Mouse (Mus musculus) liver, embryonic 16.5 days (tissue): ENCODE measurements around the gene Rtl4. TPM values are rescaled to one million over a fixed set of nuclear protein-coding genes. Genes with fewer than 3 reads are reported as not detected.

ENCODE experiments used
- ATAC-seq: fragments of 200-750 bp; cut with Nextera tagmentation; 2 replicates; pipeline ENCODE4 v1.8.0; 2017; ENCODE audit warnings: low read depth, mild to moderate bottlenecking, moderate number of reproducible peaks, moderate library complexity
- H3K27ac ChIP-seq: fragments of 300-500 bp; sonication (generic); 2 replicates; pipeline ENCODE4 v1.5.1; 2014; ENCODE audit warnings: mild to moderate bottlenecking, low read length
- H3K27me3 ChIP-seq: fragments of 300-500 bp; sonication (generic); 2 replicates; pipeline ENCODE4 v1.6.1; 2014; ENCODE audit warnings: low read depth, low read length, mixed read lengths; ENCODE audit not compliant: control insufficient read depth, insufficient read depth
- H3K36me3 ChIP-seq: fragments of 300-500 bp; sonication (generic); 2 replicates; pipeline ENCODE4 v1.6.1; 2014; ENCODE audit warnings: mild to moderate bottlenecking; ENCODE audit not compliant: control insufficient read depth, insufficient read depth
- H3K4me1 ChIP-seq: fragments of 300-500 bp; sonication (generic); 2 replicates; pipeline ENCODE4 v1.6.1; 2014; ENCODE audit warnings: low read depth, low read length, mixed read lengths; ENCODE audit not compliant: control insufficient read depth
- H3K4me2 ChIP-seq: fragments of 300-500 bp; sonication (generic); 2 replicates; pipeline ENCODE4 v1.6.1; 2014; ENCODE audit warnings: low read depth, low read length, mixed read lengths
- H3K4me3 ChIP-seq: fragments of 300-500 bp; sonication (generic); 2 replicates; pipeline ENCODE4 v1.5.1; 2014; ENCODE audit warnings: low read depth, mild to moderate bottlenecking, low read length
- H3K9ac ChIP-seq: fragments of 300-500 bp; sonication (generic); 2 replicates; pipeline ENCODE4 v1.6.1; 2014; ENCODE audit warnings: low read depth, low read length
- H3K9me3 ChIP-seq: fragments of 300-500 bp; sonication (generic); replicated peaks from 2 replicates; pipeline ENCODE4 v1.6.1; 2016; ENCODE audit warnings: low read length; ENCODE audit not compliant: control insufficient read depth
- whole genome bisulfite sequencing: fragments of 180-500 bp; shearing (Covaris S2); extraction: QIAGEN DNeasy Blood & Tissue Kit; methylation state at CpG from one replicate; pipeline ENCODE4 v1.1.7; 2014; ENCODE audit not compliant: insufficient replicate concordance; 5-methylcytosine and 5-hydroxymethylcytosine counted together
- microRNA counts: library from miRNA; unstranded; fragments of <30 nt; microRNA quantifications from one replicate; lab custom pipeline; 2016
- microRNA-seq: library from miRNA; unstranded; fragments of <30 nt; microRNA quantifications from one replicate; pipeline ENCODE4, GENCODE M21; 2016
- polyA plus RNA-seq: library from polyadenylated mRNA; unstranded; fragments of >200 nt; fragmentation: Nextera tagmentation; extraction: Ambion mirVana; gene quantifications from 2 replicates; pipeline ENCODE4 v1.2.1, GENCODE M21; 2015

Gene Rtl4
- polyA plus RNA-seq, 1 experiment from 2014 or later = 0.93 TPM

DNA sequence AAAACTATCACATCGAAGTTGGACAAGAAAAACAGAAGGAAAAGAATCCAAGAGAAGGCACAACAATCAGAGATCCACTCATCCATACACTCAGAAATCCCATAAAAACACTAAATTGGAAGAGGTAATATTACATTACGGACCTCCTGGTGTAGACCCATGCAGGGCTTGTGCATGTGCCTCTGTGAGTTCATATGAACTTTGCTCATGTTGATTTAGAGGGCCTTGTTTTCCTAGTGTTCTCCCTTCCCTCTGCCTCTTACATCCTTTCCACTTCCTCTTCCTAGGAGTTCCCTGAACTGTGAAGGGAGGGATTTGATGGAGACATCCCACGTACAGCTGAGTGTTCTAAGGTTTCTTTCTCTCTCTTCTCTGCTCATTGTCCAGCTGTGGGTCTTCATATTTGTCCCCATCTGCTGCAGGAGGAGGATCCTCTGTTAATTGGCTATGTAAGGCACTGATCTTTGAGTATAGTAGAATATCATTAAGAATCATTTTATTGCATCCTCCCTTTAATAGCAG lies 58.9 kb downstream of the Rtl4 start:
- no peaks in the 10 kb centered on the region for H3K9me3 ChIP-seq
- no peak overlapping the region for H3K27ac ChIP-seq
- WGBS = 51% methylated on average over 3 of the region's 3 CpGs
- no peaks in the 10 kb centered on the region for H3K36me3 ChIP-seq
- H3K4me1 ChIP-seq = no peaks in the 10 kb centered on the region
- H3K9ac ChIP-seq = no peak overlapping the region
- no peak overlapping the region for H3K4me2 ChIP-seq
- ATAC-seq = no peak
- no peaks in the 10 kb centered on the region for H3K27me3 ChIP-seq
- no peak overlapping the region for H3K4me3 ChIP-seq

DNA sequence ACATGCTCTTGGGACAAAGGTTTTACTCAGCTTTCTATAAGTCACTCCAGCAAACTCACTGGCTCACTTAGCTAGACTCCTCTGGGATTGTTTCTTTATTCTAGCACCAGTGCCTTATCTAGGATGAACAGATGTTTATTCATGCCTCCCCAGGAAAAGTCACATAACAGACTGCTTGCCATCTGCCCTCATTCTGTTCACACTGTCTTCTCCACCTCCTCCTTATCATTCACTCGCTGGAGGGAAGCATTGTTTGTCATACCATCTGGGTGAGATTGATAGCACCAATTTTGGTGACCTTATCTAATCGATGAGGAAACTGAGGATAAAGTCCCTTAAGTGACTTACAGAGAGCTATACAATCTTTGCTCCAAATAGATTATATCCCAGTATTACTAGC lies 298.3 kb downstream of the Rtl4 start:
- H3K27ac ChIP-seq = no peak overlapping the region
- H3K4me2 ChIP-seq = no peak overlapping the region
- no peaks in the 10 kb centered on the region for H3K27me3 ChIP-seq
- H3K9ac ChIP-seq = no peak overlapping the region
- 16% methylated on average over 2 of the region's 2 CpGs for WGBS
- H3K4me1 ChIP-seq = no peaks in the 10 kb centered on the region
- ATAC-seq = 0 out of 2 replicates have a peak, but pooled peaks have one; percentile 16
- H3K4me3 ChIP-seq = no peak overlapping the region
- H3K36me3 ChIP-seq = no peaks in the 10 kb centered on the region
- H3K9me3 ChIP-seq = no peaks in the 10 kb centered on the region

DNA sequence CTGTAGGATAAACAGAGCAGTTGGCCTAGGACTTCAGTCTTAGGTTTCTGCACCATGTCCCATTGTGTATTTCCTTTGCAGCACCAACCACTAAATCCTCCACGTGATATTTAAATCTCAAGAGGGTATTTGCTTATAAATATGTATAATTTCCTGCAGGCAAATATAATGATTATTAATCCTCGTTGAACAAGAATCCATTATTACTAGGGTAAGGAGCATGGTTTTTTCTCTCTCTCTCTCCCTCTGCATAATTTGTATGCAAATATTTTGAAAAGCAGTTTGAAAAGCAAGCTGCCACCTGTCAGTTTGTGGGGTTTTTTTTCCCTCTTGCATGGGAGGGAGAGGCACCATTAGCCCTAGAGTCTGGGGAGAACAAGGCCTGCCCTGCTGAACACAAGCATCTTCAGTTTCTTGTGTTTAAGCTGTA lies 376.8 kb downstream of the Rtl4 start:
- no peak for ATAC-seq
- no peak overlapping the region for H3K9ac ChIP-seq
- H3K4me1 ChIP-seq = no peaks in the 10 kb centered on the region
- H3K27ac ChIP-seq = no peak overlapping the region
- H3K9me3 ChIP-seq = no peaks in the 10 kb centered on the region
- H3K4me2 ChIP-seq = no peak overlapping the region
- no peak overlapping the region for H3K4me3 ChIP-seq
- H3K36me3 ChIP-seq = no peaks in the 10 kb centered on the region
- WGBS = 50% methylated on average over 2 of the region's 2 CpGs
- H3K27me3 ChIP-seq = no peaks in the 10 kb centered on the region

DNA sequence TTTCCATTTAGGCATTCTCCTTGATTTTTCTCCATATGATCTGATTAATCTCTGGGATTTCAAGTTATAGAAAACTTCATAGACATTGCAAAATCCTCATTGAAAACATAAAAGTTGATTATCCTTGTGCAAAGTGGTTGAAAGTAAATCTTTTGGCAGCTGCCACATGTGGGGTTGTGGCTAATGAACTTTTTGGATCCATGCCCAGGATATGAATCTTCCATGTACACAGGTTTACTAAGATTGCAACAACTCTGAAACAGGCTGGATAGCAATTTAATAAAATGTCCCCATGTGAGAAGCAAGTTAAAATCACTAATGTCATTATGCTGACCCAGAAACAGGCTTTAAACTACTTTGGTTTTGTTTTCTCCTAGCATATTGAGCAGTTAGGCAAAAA lies 401.1 kb downstream of the Rtl4 start:
- H3K27me3 ChIP-seq = no peaks in the 10 kb centered on the region
- H3K4me3 ChIP-seq = no peak overlapping the region
- no peak overlapping the region for H3K4me2 ChIP-seq
- H3K9me3 ChIP-seq = no peaks in the 10 kb centered on the region
- no peaks in the 10 kb centered on the region for H3K36me3 ChIP-seq
- H3K4me1 ChIP-seq = no peaks in the 10 kb centered on the region
- H3K27ac ChIP-seq = no peak overlapping the region
- ATAC-seq = no peak
- no peak overlapping the region for H3K9ac ChIP-seq

DNA sequence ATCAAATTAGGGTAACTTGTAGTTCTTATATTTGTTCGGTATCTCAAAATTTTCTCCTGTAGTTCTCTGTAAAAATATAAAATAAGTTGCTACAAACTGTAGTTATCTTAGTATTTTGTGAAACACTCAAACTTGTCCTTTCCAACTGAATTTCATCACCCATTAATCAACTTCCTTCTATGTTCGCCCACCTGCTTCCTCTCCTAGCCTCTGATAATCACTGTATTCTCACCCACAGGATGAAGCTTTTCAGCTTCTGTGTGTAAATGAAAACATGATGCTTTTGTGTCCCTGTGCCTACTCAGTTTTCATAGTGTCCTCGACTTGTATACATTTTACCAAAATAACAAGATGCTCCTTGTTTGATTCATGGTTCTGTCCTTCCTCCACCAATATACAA lies 401.7 kb downstream of the Rtl4 start:
- Histone ChIP-seq H3K9ac (no peak overlapping the region), H3K36me3 (no peaks in the 10 kb centered on the region), H3K9me3 (no peaks in the 10 kb centered on the region), H3K27me3 (no peaks in the 10 kb centered on the region), H3K4me1 (no peaks in the 10 kb centered on the region), H3K4me3 (no peak overlapping the region), H3K4me2 (no peak overlapping the region), H3K27ac (no peak overlapping the region)
- no peak for ATAC-seq
- 33% methylated on average over 3 of the region's 3 CpGs for WGBS

DNA sequence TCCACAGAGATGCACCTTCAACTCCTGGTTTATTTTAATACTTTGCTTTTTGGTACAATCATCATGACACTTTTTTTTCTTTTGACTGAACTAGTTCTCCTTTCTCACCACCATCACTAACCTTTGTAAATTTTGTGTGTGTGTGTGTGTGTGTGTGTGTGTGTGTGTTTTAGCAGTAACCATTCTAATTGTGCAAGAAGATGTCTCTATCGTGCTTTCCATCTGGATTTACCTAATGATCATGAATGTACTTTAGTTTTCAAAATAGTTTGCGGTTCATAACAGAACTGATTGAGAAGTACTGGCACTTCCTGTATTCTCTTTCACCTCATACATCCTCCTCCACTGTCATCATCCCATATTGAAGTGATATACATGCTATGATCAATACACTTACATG lies 402.3 kb downstream of the Rtl4 start:
- Histone ChIP-seq H3K9ac (no peak overlapping the region), H3K27ac (no peak overlapping the region), H3K4me2 (no peak overlapping the region), H3K4me3 (no peak overlapping the region), H3K27me3 (no peaks in the 10 kb centered on the region), H3K4me1 (no peaks in the 10 kb centered on the region), H3K9me3 (no peaks in the 10 kb centered on the region), H3K36me3 (no peaks in the 10 kb centered on the region)
- no peak for ATAC-seq
- WGBS = 52% methylated on average over 2 of the region's 2 CpGs

MicroRNAs within 50 kb of the gene (microRNA counts, 519-probe panel; counts per million panel counts)
- 2,254 counts per million, percentile 43 among the panel's probes with 10 or more counts for microRNA mmu-miR-3472 (lab: Ali Mortazavi, UCI)

Small RNA genes within 50 kb of the gene (microRNA-seq; reads per million reads assigned to microRNA genes)
- gene Mir3472 = not detected

Other genes starting within 250 kb of the Rtl4 start
- gene Trpc5os, start 232.3 kb upstream of the Rtl4 start, polyA plus RNA-seq = 0.02 TPM in 1 of 2 replicates, not detected in the other
- gene Trpc5, start 727 bp upstream of the Rtl4 start, polyA plus RNA-seq = 0.05 TPM in 1 of 2 replicates, not detected in the other